Mouse (Mus musculus): ENCODE data around the gene Gm44965.
A peak's percentile ranks its signal among the peaks of the same experiment; 100 is the strongest.

The Gm44965 gene

GRCm38 (mm10) chr6:48623460-48623859, 29.7 kb downstream of the Gm44965 start:
- DNase-seq (ENCODE audit: low spot score in 2 of 2): no peak

- no peak for DNase-seq (ENCODE audit: low spot score in 2 of 2)
These were observed 32.7 kb downstream of the Gm44965 start, which contains the start of gene AI854703 for GRCm38 (mm10) chr6:48626464-48626863. Gene AI854703, plus strand, starts transcription at chr6:48626764.

GRCm38 (mm10) chr6:48626984-48627383, 33.2 kb downstream of the Gm44965 start:
- peak; percentile 65 to 75 for DNase-seq (ENCODE audit: low spot score in 2 of 2)

- peak in 1 of 2 experiments; percentile 36 for DNase-seq (ENCODE audit: low spot score in 2 of 2)
These were observed 33.8 kb downstream of the Gm44965 start for GRCm38 (mm10) chr6:48627511-48627924.

GRCm38 (mm10) chr6:48628377-48628776, 34.6 kb downstream of the Gm44965 start:
- no peak for DNase-seq (ENCODE audit: low spot score in 2 of 2)

- DNase-seq (ENCODE audit: low spot score in 2 of 2): peak; percentile 49 to 66
These were observed 35.3 kb downstream of the Gm44965 start for GRCm38 (mm10) chr6:48628808-48629660.

GRCm38 (mm10) chr6:48629661-48630034, 35.9 kb downstream of the Gm44965 start:
- no peak for DNase-seq (ENCODE audit: low spot score in 2 of 2)

- DNase-seq (ENCODE audit: low spot score in 2 of 2): no peak
These were observed 37.1 kb downstream of the Gm44965 start for GRCm38 (mm10) chr6:48630831-48631230.

- no peak for DNase-seq (ENCODE audit: low spot score in 2 of 2)
These were observed 41.4 kb downstream of the Gm44965 start for GRCm38 (mm10) chr6:48635105-48635504.

GRCm38 (mm10) chr6:48636515-48636914, 42.8 kb downstream of the Gm44965 start:
- DNase-seq (ENCODE audit: low spot score in 2 of 2): no peak

- DNase-seq (ENCODE audit: low spot score in 2 of 2): no peak
These were observed 44.2 kb downstream of the Gm44965 start for GRCm38 (mm10) chr6:48637811-48638500.

GRCm38 (mm10) chr6:48638553-48638952, 44.8 kb downstream of the Gm44965 start:
- DNase-seq (ENCODE audit: low spot score in 2 of 2): no peak

- no peak for DNase-seq (ENCODE audit: low spot score in 2 of 2)
These were observed 47.6 kb downstream of the Gm44965 start for GRCm38 (mm10) chr6:48641391-48641790.

GRCm38 (mm10) chr6:48642764-48643292, 49.1 kb downstream of the Gm44965 start:
- peak in 1 of 2 experiments; percentile 40 for DNase-seq (ENCODE audit: low spot score in 2 of 2)

GRCm38 (mm10) chr6:48645660-48646308, 52.0 kb downstream of the Gm44965 start:
- DNase-seq (ENCODE audit: low spot score in 2 of 2): peak; percentile 70 to 79

- DNase-seq (ENCODE audit: low spot score in 2 of 2): no peak
These were observed 52.6 kb downstream of the Gm44965 start for GRCm38 (mm10) chr6:48646309-48646690.

GRCm38 (mm10) chr6:48646995-48647394, 53.3 kb downstream of the Gm44965 start, which contains the start of gene Gimap8:
Gene Gimap8, plus strand, starts transcription at chr6:48647234.
- no peak for DNase-seq (ENCODE audit: low spot score in 2 of 2)

- no peak for DNase-seq (ENCODE audit: low spot score in 2 of 2)
These were observed 53.9 kb downstream of the Gm44965 start for GRCm38 (mm10) chr6:48647611-48648010.

- DNase-seq (ENCODE audit: low spot score in 2 of 2): no peak
These were observed 55.0 kb downstream of the Gm44965 start for GRCm38 (mm10) chr6:48648779-48649178.

GRCm38 (mm10) chr6:48650041-48650440, 56.3 kb downstream of the Gm44965 start:
- DNase-seq (ENCODE audit: low spot score in 2 of 2): no peak

GRCm38 (mm10) chr6:48658721-48659120, 65.0 kb downstream of the Gm44965 start:
- no peak for DNase-seq (ENCODE audit: low spot score in 2 of 2)

GRCm38 (mm10) chr6:48664750-48665149, 71.0 kb downstream of the Gm44965 start:
- no peak for DNase-seq (ENCODE audit: low spot score in 2 of 2)
